Mouse (Mus musculus): ENCODE data around the gene Otoa.

Otoa gene

GRCm38 (mm10) chr7:121082949-121083513, 1.6 kb downstream of the Otoa start:
- peak; percentile 9 for DNase-seq

- peak; percentile 28 for DNase-seq
These were observed 3.5 kb downstream of the Otoa start for GRCm38 (mm10) chr7:121084840-121085453.

GRCm38 (mm10) chr7:121085500-121085899, 4.0 kb downstream of the Otoa start:
- peak; percentile 56 for DNase-seq

GRCm38 (mm10) chr7:121088745-121089144, 7.3 kb downstream of the Otoa start:
- DNase-seq = no peak

GRCm38 (mm10) chr7:121090748-121091147, 9.3 kb downstream of the Otoa start:
- DNase-seq = no peak

- no peak for DNase-seq
These were observed 11.6 kb downstream of the Otoa start for GRCm38 (mm10) chr7:121093026-121093425.

- DNase-seq = no peak
These were observed 17.4 kb downstream of the Otoa start for GRCm38 (mm10) chr7:121098614-121099389.

GRCm38 (mm10) chr7:121107851-121108250, 26.4 kb downstream of the Otoa start:
- no peak for DNase-seq

- peak; percentile 25 for DNase-seq
These were observed 29.9 kb downstream of the Otoa start for GRCm38 (mm10) chr7:121111321-121111720.

- no peak for DNase-seq
These were observed 30.3 kb downstream of the Otoa start for GRCm38 (mm10) chr7:121111762-121112161.

GRCm38 (mm10) chr7:121120143-121120818, 38.8 kb downstream of the Otoa start:
- DNase-seq = peak; percentile 87

GRCm38 (mm10) chr7:121130837-121131236, 49.4 kb downstream of the Otoa start:
- DNase-seq = no peak

- DNase-seq = no peak
These were observed 59.8 kb downstream of the Otoa start for GRCm38 (mm10) chr7:121141274-121141673.

GRCm38 (mm10) chr7:121150662-121151061, 69.2 kb downstream of the Otoa start:
- no peak for DNase-seq

GRCm38 (mm10) chr7:121152186-121152585, 70.7 kb downstream of the Otoa start:
- DNase-seq = no peak

GRCm38 (mm10) chr7:121165616-121166015, 84.2 kb downstream of the Otoa start:
- peak; percentile 67 for DNase-seq

- DNase-seq = peak; percentile 89
These were observed 90.4 kb downstream of the Otoa start for GRCm38 (mm10) chr7:121171888-121172287.

GRCm38 (mm10) chr7:121187201-121187786, 105.8 kb downstream of the Otoa start:
- DNase-seq = no peak

- DNase-seq = no peak
These were observed 107.5 kb downstream of the Otoa start for GRCm38 (mm10) chr7:121188976-121189375.

- DNase-seq = no peak
These were observed 117.5 kb downstream of the Otoa start for GRCm38 (mm10) chr7:121198933-121199332.

GRCm38 (mm10) chr7:121211804-121212203, 130.4 kb downstream of the Otoa start:
- DNase-seq = no peak
